Mouse (Mus musculus): ENCODE measurements around the gene Tango6.

The Tango6 gene

GRCm38 (mm10) chr8:106682971-106683668, at the start of gene Tango6:
TSS of gene Tango6 (plus strand) at chr8:106683068.
- DNase-seq (ENCODE audit: low spot score in 2 of 2): peak; percentile 79 to 88

GRCm38 (mm10) chr8:106633361-106634158, 49.3 kb upstream of the Tango6 start:
- no peak for DNase-seq (ENCODE audit: low spot score in 2 of 2)

GRCm38 (mm10) chr8:106635284-106635683, 47.6 kb upstream of the Tango6 start:
- DNase-seq (ENCODE audit: low spot score in 2 of 2): no peak

GRCm38 (mm10) chr8:106637446-106637845, 45.4 kb upstream of the Tango6 start:
- DNase-seq (ENCODE audit: low spot score in 2 of 2): no peak

GRCm38 (mm10) chr8:106638768-106639295, 44.0 kb upstream of the Tango6 start:
- DNase-seq (ENCODE audit: low spot score in 2 of 2): no peak

- DNase-seq (ENCODE audit: low spot score in 2 of 2): no peak
Observed at GRCm38 (mm10) chr8:106640212-106640611, 42.7 kb upstream of the Tango6 start.

GRCm38 (mm10) chr8:106640921-106641320, 41.9 kb upstream of the Tango6 start:
- no peak for DNase-seq (ENCODE audit: low spot score in 2 of 2)

GRCm38 (mm10) chr8:106642172-106642571, 40.7 kb upstream of the Tango6 start:
- DNase-seq (ENCODE audit: low spot score in 2 of 2): no peak

GRCm38 (mm10) chr8:106643100-106643499, 39.8 kb upstream of the Tango6 start:
- DNase-seq (ENCODE audit: low spot score in 2 of 2): no peak

GRCm38 (mm10) chr8:106644957-106645356, 37.9 kb upstream of the Tango6 start:
- DNase-seq (ENCODE audit: low spot score in 2 of 2): no peak

GRCm38 (mm10) chr8:106646153-106646552, 36.7 kb upstream of the Tango6 start:
- no peak for DNase-seq (ENCODE audit: low spot score in 2 of 2)

- no peak for DNase-seq (ENCODE audit: low spot score in 2 of 2)
Observed at GRCm38 (mm10) chr8:106646731-106647130, 36.1 kb upstream of the Tango6 start.

GRCm38 (mm10) chr8:106647387-106647786, 35.5 kb upstream of the Tango6 start:
- peak; percentile 73 to 77 for DNase-seq (ENCODE audit: low spot score in 2 of 2)

- DNase-seq (ENCODE audit: low spot score in 2 of 2): no peak
Observed at GRCm38 (mm10) chr8:106648421-106648820, 34.4 kb upstream of the Tango6 start.

GRCm38 (mm10) chr8:106651994-106652393, 30.9 kb upstream of the Tango6 start:
- DNase-seq (ENCODE audit: low spot score in 2 of 2): no peak

- DNase-seq (ENCODE audit: low spot score in 2 of 2): no peak
Observed at GRCm38 (mm10) chr8:106656046-106656445, 26.8 kb upstream of the Tango6 start.

GRCm38 (mm10) chr8:106672786-106673185, 10.1 kb upstream of the Tango6 start:
- DNase-seq (ENCODE audit: low spot score in 2 of 2): no peak

GRCm38 (mm10) chr8:106674318-106674717, 8.6 kb upstream of the Tango6 start:
- DNase-seq (ENCODE audit: low spot score in 2 of 2): no peak

GRCm38 (mm10) chr8:106674894-106675293, 8.0 kb upstream of the Tango6 start:
- no peak for DNase-seq (ENCODE audit: low spot score in 2 of 2)

- no peak for DNase-seq (ENCODE audit: low spot score in 2 of 2)
Observed at GRCm38 (mm10) chr8:106684387-106684786, 1.5 kb downstream of the Tango6 start.

GRCm38 (mm10) chr8:106687479-106687878, 4.6 kb downstream of the Tango6 start:
- no peak for DNase-seq (ENCODE audit: low spot score in 2 of 2)

- no peak for DNase-seq (ENCODE audit: low spot score in 2 of 2)
Observed at GRCm38 (mm10) chr8:106697748-106698248, 14.9 kb downstream of the Tango6 start.

- DNase-seq (ENCODE audit: low spot score in 2 of 2): peak; percentile 60 to 64
Observed at GRCm38 (mm10) chr8:106699588-106699987, 16.7 kb downstream of the Tango6 start.
